Mouse (Mus musculus): ENCODE measurements around the gene Dbr1. TPM values are rescaled to one million over a fixed set of nuclear protein-coding genes. Genes with fewer than 3 reads are reported as not detected.

Dbr1 gene
- polyA plus RNA-seq (2012; fragmentation: generic; extraction: Trizol), result 7.5 TPM

GRCm38 (mm10) chr9:99575677-99576480, at the start of gene Dbr1:
Dbr1 (plus strand) TSS chr9:99575799.
- Histone ChIP-seq H3K36me3 (ENCODE audit: control insufficient read depth, insufficient read depth) (peaks cover 5% of the 10 kb centered on the region), H3K27me3 (ENCODE audit: control insufficient read depth, insufficient read depth, insufficient read length) (no peaks in the 10 kb centered on the region), H3K4me2 (ENCODE audit: low read depth) (peak within 1 kb of the TSS; percentile 76), H3K79me2 (ENCODE audit: control insufficient read depth, insufficient read depth) (peaks cover 34% of the 10 kb centered on the region), H3ac (ENCODE audit: control insufficient read depth, insufficient read length) (peak within 1 kb of the TSS; percentile 97), H3K4me3 (peak within 1 kb of the TSS; percentile 48)
- TF ChIP-seq E2F4 (IDR thresholded peaks at IDR 0.05; ENCODE audit: insufficient read depth) (peak; percentile 97), SRF (IDR thresholded peaks at IDR 0.05; ENCODE audit: control insufficient read depth, insufficient read length, low read depth) (peak; percentile 29), POLR2AphosphoS2 (IDR thresholded peaks at IDR 0.05; ENCODE audit: insufficient read length, low read depth) (peak; percentile 48), MYOD1 (IDR thresholded peaks at IDR 0.05; ENCODE audit: control insufficient read depth in 1 of 3, insufficient read length in 2 of 3, low read depth in 2 of 3) (no peak), CEBPB (IDR thresholded peaks at IDR 0.05; ENCODE audit: insufficient read depth, poor library complexity, severe bottlenecking) (no peak), POLR2A (IDR thresholded peaks at IDR 0.05; ENCODE audit: insufficient read length, low read depth) (peak; percentile 82), REST (IDR thresholded peaks at IDR 0.05; ENCODE audit: insufficient read depth, insufficient read length) (peak; percentile 12), MYOG (IDR thresholded peaks at IDR 0.05; ENCODE audit: control insufficient read depth in 1 of 3, insufficient read depth in 1 of 3, insufficient read length in 2 of 3, low read depth in 2 of 3) (peak in 2 of 3 experiments; percentile 2 to 41), TCF12 (IDR thresholded peaks at IDR 0.05; ENCODE audit: insufficient read depth, poor library complexity, severe bottlenecking) (no peak)

GRCm38 (mm10) chr9:99531865-99532264, 43.7 kb upstream of the Dbr1 start:
- Histone ChIP-seq H3K79me2 (ENCODE audit: control insufficient read depth, insufficient read depth) (no peaks in the 10 kb centered on the region), H3K4me3 (no peak overlapping the region), H3K4me2 (ENCODE audit: low read depth) (no peak overlapping the region), H3K27me3 (ENCODE audit: control insufficient read depth, insufficient read depth, insufficient read length) (no peaks in the 10 kb centered on the region), H3ac (ENCODE audit: control insufficient read depth, insufficient read length) (no peak overlapping the region), H3K36me3 (ENCODE audit: control insufficient read depth, insufficient read depth) (peaks cover 58% of the 10 kb centered on the region)
- no peak for TF ChIP-seq MYOG (IDR thresholded peaks at IDR 0.05; ENCODE audit: control insufficient read depth in 1 of 3, insufficient read depth in 1 of 3, insufficient read length in 2 of 3, low read depth in 2 of 3)
- TF ChIP-seq E2F4 (IDR thresholded peaks at IDR 0.05; ENCODE audit: insufficient read depth), result no peak

GRCm38 (mm10) chr9:99546259-99546658, 29.3 kb upstream of the Dbr1 start:
- H3K36me3 ChIP-seq (ENCODE audit: control insufficient read depth, insufficient read depth), result no peaks in the 10 kb centered on the region
- H3K79me2 ChIP-seq (ENCODE audit: control insufficient read depth, insufficient read depth), result peaks cover 3% of the 10 kb centered on the region
- H3K4me3 ChIP-seq, result no peak overlapping the region
- no peak overlapping the region for H3ac ChIP-seq (ENCODE audit: control insufficient read depth, insufficient read length)
- TF ChIP-seq SRF (IDR thresholded peaks at IDR 0.05; ENCODE audit: control insufficient read depth, insufficient read length, low read depth) (no peak), CEBPB (IDR thresholded peaks at IDR 0.05; ENCODE audit: insufficient read depth, poor library complexity, severe bottlenecking) (no peak), E2F4 (IDR thresholded peaks at IDR 0.05; ENCODE audit: insufficient read depth) (no peak), POLR2A (IDR thresholded peaks at IDR 0.05; ENCODE audit: insufficient read length, low read depth) (no peak), MYOG (IDR thresholded peaks at IDR 0.05; ENCODE audit: control insufficient read depth in 1 of 3, insufficient read depth in 1 of 3, insufficient read length in 2 of 3, low read depth in 2 of 3) (no peak), MYOD1 (IDR thresholded peaks at IDR 0.05; ENCODE audit: control insufficient read depth in 1 of 3, insufficient read length in 2 of 3, low read depth in 2 of 3) (no peak), TCF12 (IDR thresholded peaks at IDR 0.05; ENCODE audit: insufficient read depth, poor library complexity, severe bottlenecking) (no peak), TCF3 (IDR thresholded peaks at IDR 0.05; ENCODE audit: insufficient read length, low read depth) (no peak), REST (IDR thresholded peaks at IDR 0.05; ENCODE audit: insufficient read depth, insufficient read length) (no peak), POLR2AphosphoS2 (IDR thresholded peaks at IDR 0.05; ENCODE audit: insufficient read length, low read depth) (no peak), MAX (IDR thresholded peaks at IDR 0.05; ENCODE audit: low read depth) (no peak), USF1 (IDR thresholded peaks at IDR 0.05; ENCODE audit: low read depth) (no peak)
- H3K4me2 ChIP-seq (ENCODE audit: low read depth), result no peak overlapping the region
- H3K27me3 ChIP-seq (ENCODE audit: control insufficient read depth, insufficient read depth, insufficient read length), result no peaks in the 10 kb centered on the region

- Histone ChIP-seq H3K27me3 (ENCODE audit: control insufficient read depth, insufficient read depth, insufficient read length) (no peaks in the 10 kb centered on the region), H3K36me3 (ENCODE audit: control insufficient read depth, insufficient read depth) (no peaks in the 10 kb centered on the region), H3K4me2 (ENCODE audit: low read depth) (no peak overlapping the region), H3K4me3 (no peak overlapping the region), H3K79me2 (ENCODE audit: control insufficient read depth, insufficient read depth) (peaks cover 59% of the 10 kb centered on the region), H3ac (ENCODE audit: control insufficient read depth, insufficient read length) (no peak overlapping the region)
- TF ChIP-seq E2F4 (IDR thresholded peaks at IDR 0.05; ENCODE audit: insufficient read depth) (no peak), TCF3 (IDR thresholded peaks at IDR 0.05; ENCODE audit: insufficient read length, low read depth) (no peak), SRF (IDR thresholded peaks at IDR 0.05; ENCODE audit: control insufficient read depth, insufficient read length, low read depth) (no peak), MYOG (IDR thresholded peaks at IDR 0.05; ENCODE audit: control insufficient read depth in 1 of 3, insufficient read depth in 1 of 3, insufficient read length in 2 of 3, low read depth in 2 of 3) (no peak), TCF12 (IDR thresholded peaks at IDR 0.05; ENCODE audit: insufficient read depth, poor library complexity, severe bottlenecking) (no peak), MAX (IDR thresholded peaks at IDR 0.05; ENCODE audit: low read depth) (no peak), POLR2AphosphoS2 (IDR thresholded peaks at IDR 0.05; ENCODE audit: insufficient read length, low read depth) (no peak), REST (IDR thresholded peaks at IDR 0.05; ENCODE audit: insufficient read depth, insufficient read length) (no peak), CEBPB (IDR thresholded peaks at IDR 0.05; ENCODE audit: insufficient read depth, poor library complexity, severe bottlenecking) (no peak), MYOD1 (IDR thresholded peaks at IDR 0.05; ENCODE audit: control insufficient read depth in 1 of 3, insufficient read length in 2 of 3, low read depth in 2 of 3) (no peak), USF1 (IDR thresholded peaks at IDR 0.05; ENCODE audit: low read depth) (no peak), POLR2A (IDR thresholded peaks at IDR 0.05; ENCODE audit: insufficient read length, low read depth) (no peak)
Measured at GRCm38 (mm10) chr9:99552068-99552467, 23.5 kb upstream of the Dbr1 start.

Measured in myocyte (in vitro differentiated cells).